Mouse (Mus musculus) adipocyte (in vitro differentiated cells): Measurements from ENCODE around the gene Rerg.
A peak's percentile ranks its signal among the peaks of the same experiment; 100 is the strongest.

Experiments used
- DNase-seq: peaks from one replicate; pipeline ENCODE4 v3.0.0-alpha.2; 2016; ENCODE audit warnings: low spot score

Gene Rerg

DNA sequence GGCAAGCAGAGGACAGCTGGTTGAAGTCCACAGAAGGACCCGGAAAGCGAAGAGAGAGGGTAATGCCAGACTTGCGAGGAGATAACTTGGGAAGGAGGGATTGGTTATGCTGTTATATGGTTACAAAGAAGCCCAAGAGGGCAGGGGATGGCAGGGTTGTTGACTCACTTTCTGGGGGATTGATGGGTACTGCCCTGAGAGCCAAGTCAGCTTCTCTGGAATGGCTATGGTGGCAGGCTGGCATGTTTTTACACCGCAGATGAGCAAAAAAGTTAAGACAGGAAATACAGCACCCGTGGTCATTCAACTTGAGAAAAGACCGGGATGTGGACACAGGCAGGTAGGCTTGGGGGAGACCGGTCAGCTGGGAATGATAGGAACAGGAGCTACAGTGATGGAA, 7.8 kb downstream of the Rerg start:
- DNase-seq = no peak

DNA sequence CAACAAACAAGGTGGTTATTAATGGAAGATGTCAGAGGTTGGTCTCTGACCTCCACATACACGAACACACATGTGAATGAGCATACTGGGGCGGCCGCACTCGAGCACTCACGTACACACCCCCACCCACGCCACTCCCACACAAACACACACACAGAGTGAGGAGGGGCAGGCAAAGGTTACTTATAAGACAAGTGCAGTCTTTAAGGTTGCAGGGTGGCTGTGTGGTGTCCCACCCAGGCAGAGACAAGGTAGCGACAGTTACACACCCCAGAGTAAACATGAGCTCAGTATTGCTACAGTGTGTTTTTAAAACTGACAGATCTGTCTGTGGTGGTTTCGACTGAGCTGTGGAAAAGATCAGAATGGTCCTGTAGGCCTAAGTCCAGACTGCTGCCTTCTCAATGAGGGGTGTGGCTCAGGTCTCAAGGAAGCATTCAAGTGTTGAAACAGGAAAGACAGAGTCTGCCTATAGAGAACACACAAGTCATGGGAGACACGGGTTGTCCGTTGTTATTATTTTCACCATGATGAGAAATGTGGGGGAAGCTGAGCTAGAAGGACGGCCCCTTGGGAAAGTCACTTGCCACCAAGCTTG, 8.7 kb downstream of the Rerg start:
- DNase-seq = no peak

DNA sequence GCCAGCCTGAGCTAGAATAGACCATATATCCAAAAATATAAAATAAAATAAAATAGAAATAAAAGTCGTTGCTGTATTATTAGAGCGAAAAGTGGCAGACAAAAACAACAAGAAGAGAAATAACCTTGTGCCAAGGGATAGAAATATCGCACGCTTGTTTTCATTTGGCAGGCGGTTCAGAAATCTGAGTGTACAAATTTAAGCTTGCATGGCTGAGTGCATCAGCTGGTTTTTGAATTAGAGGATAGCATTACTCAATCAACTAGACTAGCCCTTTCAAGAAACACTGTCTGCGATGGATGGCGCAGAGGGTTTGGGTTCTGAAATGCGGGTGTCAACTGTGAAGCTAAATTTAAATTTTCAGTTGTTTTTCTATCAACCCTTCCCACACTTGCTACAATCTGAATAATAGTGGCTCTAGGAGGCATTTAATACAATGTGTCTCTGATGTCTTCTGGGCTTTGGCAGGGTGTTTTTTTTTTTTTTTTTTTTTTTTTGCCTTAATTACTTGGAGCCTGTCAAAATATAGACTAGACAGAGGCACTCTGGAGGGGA, 10.8 kb downstream of the Rerg start:
- no peak for DNase-seq

DNA sequence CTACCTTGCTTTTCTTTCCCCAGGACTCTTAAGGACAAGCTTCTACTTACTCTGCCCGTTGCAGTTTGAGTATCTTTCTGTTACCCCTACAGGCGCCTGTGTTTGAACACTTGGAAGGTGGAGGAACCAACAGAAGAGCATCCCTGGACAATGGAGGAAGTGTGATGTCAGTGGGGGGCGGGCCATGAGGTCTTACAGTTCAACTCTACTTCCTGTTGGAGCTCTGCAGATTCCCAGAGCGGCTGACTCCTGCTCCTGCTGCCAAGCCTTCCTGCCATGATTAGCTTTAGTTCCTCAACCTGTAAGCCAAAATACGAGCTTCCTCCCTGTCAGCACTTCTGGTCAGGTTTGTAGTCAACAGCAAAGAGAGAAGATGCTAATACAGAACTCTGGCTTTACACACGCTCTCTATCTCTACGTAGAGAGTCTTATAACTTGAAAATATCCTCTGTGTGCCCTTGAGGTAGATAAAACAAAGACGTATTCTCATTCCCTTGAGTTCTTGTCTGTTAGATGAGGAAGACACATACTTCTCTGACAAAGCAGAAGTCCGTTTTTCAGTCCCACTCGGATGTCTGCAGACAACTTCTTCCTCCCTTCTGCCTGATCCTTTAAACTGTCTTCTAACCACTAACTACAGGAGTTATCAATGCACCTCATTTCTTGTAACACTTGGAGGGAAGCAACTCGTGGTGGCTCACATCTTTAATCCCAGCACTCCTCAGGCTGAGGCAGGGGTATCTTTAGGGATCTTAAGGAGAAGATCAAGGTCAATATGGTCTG, 13.7 kb downstream of the Rerg start:
- no peak for DNase-seq

DNA sequence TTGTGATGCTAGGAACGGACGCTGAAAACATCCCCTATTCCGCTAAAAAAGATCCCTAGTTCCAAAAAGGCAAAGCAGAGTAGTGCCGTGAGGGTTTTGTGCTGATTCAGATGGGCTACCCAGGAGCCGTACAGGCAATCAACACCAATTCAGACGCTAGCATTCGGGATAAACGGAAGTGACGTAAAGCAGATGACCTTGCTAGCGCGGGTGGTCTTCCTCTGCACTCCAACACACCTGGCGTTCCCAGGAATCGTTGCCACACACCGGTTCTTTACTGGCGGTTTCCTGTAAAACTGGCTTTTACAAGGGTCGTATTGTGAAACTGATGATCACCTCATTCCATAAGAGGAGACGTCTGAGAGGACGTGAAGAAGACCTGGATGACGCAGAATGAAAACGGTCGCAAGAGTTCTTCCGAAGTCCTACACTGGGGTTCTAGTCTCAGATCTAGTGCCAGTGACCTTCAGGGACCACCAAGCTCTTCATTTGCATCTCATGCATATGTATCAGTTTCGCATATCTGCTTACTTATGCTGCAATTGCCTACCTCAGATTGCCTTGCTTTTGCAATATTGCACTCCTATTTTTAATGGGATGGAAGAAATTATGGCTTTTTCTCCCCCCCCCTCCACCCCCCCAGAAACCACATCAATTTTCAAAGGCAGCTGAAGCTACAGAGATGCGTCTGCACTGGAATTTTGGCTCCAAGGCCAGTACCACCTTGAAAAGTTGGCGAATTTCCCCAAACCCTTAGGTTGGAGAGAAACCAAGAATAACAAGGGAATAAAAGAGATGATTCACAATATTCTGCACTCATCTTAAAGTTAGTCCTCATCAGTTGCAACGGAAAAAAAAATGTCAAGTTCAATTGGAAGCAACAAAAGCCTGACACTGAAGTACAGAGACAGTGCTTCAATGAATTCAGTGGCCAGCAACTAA, 14.8 kb downstream of the Rerg start:
- no peak for DNase-seq

DNA sequence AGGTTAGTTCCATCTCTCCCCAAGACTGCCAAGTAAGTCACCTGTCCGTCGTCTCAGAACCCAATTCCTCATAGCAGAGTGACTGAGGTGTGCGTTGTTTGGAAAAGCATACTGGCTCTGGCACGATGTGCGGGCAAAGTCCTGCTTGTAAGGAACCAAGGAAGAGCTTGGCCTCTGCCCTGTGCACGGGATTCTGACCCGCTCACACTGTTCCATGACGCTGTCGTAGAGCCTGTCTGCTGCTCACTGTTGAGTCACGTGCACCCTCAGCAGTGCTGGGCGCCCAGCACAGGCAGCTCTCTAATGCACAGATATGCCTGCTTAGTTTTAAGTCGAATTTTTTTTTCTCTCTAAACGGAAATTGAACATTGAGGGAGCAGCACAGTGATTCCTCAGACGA, 17.3 kb downstream of the Rerg start:
- no peak for DNase-seq

DNA sequence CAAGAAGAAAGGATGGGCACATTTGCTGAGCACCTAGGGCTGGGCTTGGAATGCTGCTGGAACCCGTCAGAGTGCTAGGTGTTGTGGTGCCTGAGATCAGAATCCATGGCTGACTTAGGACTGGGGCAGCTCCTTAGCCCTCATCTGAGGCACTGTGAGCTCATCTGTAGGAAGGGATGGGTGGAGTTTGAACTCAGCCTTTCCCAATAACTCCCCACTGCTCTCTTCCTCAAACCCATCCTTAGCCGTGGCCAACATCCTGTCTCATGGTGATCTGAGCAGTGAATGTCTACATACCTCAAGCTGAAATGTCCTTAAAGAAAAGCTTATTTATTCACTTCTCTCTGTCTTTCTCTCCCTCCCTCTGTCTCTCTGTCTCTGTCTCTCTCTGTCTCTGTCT, 19.3 kb downstream of the Rerg start:
- DNase-seq = no peak

DNA sequence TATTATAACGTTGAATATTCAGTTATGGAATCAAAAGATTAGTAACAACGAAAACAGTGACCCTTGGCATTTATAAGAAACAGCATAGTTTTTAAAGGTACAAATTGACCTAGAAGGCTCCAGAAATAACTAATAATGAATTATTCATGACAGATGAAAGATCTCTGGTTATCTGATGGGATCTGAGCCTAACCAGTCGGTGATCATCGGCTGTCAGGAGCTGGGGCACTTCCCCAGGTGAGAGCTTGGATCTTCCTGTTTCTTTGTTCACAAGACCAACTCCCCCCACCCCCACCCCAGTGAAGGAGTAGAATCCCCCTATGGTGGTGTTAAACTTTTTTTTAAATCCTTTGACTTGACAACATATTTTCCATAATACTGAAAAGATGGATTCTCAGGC, 20.5 kb downstream of the Rerg start:
- DNase-seq = no peak

DNA sequence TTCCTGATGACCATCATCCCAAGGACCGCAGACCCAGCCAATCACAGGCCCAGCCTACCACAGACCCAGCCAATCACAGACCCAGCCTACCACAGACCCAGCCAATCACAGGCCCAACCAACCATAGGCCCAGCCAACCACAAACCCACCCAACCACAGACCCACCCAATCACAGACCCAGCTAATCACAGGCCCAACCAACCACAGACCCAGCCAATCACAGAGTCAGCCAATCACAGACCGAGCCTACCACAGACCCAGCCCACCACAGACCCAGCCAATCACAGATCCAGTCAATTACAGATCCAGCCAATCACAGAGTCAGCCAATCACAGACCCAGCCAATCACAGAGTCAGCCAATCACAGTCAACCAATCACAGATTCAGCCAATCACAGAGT, 23.4 kb downstream of the Rerg start:
- DNase-seq = no peak

DNA sequence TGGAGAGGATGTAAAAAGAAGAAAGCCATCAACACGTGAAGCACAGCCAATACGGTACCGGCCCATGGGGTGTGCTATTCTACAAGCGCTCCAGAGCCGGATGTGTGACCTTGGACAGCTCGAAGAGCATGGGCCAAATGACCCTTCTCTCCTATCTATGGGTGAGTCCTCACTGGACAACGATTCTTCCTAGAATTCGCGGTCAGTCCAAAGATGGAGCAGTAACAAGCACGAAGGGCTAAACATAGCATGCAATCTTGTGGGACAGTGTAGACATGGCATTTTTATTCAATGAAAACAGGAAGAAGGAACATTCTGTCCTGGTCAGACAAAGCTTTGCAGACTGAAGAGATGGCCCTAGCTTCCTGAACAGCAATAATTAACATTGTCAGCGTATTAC, 24.7 kb downstream of the Rerg start:
- DNase-seq = no peak

DNA sequence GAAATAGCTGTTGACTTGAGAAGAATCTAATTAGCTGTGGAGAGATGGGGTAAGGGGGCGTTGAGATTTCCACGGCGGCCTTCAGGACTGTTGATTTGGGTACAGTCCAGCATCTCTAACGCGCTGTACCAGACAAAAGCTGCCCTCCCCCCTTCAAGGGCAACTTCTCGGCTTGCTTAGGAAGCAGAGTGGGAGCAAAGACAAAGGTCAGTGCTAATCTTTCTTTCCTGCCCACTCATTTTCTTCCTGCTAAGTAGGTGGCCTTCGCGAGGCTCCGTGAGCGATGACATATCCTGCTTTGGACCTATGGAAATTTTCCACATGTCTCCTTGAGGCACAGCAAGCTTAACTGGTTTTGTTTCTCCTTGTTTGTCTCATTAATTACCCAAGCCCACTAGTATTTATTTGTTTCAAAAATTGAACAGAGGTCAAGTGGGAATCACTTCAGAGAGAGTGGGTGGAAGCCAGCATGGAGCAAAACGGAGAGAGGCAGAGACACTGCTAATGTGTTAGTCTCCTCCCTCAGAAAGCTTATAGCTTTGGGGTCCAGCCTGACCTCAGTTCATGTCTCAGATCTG, 25.2 kb downstream of the Rerg start:
- DNase-seq = no peak

DNA sequence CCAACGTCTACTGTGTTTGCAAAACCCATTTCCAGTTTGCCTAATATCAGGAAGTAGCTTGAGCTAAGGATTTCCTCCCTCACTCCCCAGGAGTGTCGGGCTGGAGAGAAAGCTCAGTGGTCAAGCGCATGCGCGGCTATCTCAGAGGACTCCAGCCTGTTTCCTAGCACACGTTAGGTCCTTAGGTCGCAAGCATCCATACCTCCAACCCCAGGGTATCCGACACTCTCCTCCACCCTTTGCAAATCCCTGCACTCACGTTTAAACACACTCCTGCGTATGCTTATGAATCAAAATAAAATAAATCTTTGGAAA, 25.8 kb downstream of the Rerg start:
- no peak for DNase-seq

DNA sequence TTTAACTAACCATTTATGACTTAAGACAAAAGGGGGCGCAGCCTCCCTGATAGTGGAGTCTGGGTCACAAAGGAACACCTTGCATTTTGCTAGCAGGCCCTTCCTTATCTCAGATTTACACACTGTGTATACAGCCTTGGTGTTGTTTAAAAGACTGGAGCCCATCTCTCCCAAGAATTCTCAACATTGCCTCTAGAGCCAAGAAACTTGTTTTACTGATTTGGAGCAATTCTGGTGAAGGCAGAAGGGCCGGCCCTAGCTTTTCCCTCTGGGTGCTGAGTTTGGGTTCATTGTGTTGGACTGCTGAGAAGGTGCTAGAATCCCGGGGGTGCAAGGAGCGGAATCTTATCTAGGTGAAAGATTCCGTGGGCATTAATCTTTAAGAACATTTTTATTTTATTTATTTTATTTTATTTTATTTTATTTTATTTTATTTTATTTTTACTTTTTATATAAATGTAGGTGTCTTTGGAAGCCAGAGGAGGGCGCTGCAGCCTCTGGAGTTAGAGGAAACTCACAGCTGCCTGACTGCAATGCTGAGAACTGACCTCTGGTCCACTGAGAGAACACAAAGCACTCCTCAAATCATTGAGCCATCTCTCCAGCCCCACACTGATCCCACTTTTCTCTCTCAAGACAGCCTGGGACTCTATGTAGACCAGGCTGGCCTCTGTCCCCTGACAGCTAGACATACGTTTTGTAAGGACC, 26.3 kb downstream of the Rerg start:
- no peak for DNase-seq

DNA sequence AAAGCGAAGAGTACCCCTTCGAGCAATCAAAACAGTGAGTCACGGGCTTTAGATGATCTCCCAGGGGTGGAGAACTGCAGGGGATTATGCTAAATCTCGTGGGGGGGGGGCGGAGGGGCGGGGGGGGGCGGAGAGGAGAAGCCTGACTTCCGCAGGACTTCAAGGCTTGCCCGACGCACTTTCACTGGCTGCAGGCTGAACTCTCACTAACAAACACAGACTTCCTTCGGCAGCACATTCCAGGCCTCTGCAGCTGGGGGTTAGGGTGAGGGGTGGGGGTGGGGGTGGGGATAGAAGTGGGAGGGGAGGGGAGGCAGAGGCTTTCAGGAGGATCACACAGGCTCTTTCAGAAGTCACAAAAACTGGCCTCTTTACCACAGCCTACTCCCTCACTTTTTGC, 27.5 kb downstream of the Rerg start:
- no peak for DNase-seq

DNA sequence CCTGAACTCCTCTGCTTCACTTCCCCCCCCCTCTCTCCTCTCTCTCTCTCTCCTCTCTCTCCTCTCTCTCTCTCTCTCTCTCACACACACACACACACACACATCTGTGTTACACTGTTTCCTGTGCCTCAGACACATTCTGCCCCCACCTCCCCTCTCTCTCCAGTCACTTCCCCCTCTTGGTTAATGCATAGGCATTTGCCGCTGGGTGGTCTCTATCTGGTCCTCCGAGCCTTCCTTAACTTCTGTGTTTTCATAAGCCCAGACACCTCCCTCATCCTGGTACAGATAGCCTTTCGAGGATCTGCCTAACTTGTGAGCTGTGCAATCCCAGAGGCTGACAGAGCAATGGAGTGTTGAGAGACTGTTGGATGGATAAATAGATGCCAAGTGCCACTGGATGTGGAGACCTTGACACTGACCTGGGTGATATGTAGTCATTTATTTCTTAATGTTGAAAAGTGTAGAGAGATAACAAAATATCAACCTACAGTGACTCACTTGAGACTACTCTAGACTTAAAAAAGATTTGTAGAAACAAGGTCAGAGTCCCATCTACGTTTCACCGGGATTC, 29.0 kb downstream of the Rerg start:
- no peak for DNase-seq

DNA sequence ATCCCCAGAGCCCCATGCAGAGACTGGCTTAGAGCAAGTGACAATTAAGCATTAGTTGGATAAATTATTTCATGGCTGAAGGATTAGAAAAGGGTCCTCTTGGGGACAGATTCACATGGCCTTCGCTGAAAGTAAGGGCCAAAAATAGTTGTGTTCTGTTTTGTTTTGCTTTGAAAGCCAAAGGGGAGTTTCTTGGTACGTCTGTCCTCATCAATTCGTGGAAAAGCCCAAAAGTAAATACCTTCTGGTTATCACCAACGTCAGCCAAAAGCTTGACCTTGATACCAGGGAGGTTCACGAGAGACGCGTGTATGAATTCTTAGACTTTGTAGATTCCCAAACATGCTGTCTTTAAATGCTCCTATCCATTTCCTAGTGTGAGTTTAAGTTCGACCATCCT, 31.5 kb downstream of the Rerg start:
- no peak for DNase-seq

DNA sequence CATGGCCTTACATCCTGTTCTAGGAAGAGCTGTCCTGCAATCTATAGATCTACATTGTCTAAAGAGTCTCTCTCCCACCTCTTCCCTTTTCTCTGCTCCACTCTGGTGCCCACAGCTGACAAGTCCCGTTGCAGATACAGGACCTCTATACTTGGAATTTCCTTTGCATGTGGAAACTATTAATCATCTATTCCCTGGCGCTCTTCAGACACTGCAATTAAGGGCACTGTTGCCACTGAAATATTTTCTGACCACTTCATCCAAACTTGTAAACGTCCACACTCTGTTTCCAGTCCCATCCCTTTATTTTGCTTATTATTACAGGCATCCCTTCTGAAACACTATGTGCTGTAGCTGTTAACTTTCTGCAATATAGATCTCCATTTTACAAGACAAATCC, 31.9 kb downstream of the Rerg start:
- no peak for DNase-seq

DNA sequence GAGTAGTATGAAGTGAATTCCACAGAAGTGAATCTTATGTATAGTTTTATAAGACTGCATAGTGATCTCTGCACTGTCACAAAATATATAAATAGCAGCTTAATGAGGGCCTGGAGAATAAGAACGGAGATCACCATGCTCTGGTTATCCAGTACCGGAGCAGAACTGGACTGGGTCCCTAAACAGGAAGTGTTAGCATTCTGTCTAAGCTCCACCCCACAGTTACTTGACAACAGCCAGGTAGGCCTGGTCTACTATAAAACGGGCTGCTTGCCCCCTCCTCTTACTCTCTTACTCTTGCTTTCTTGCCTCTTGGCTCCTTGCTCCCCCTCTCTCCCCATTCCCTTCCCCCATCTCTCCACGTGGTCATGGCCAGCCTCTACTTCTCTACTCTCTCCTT, 33.9 kb downstream of the Rerg start:
- DNase-seq = no peak

DNA sequence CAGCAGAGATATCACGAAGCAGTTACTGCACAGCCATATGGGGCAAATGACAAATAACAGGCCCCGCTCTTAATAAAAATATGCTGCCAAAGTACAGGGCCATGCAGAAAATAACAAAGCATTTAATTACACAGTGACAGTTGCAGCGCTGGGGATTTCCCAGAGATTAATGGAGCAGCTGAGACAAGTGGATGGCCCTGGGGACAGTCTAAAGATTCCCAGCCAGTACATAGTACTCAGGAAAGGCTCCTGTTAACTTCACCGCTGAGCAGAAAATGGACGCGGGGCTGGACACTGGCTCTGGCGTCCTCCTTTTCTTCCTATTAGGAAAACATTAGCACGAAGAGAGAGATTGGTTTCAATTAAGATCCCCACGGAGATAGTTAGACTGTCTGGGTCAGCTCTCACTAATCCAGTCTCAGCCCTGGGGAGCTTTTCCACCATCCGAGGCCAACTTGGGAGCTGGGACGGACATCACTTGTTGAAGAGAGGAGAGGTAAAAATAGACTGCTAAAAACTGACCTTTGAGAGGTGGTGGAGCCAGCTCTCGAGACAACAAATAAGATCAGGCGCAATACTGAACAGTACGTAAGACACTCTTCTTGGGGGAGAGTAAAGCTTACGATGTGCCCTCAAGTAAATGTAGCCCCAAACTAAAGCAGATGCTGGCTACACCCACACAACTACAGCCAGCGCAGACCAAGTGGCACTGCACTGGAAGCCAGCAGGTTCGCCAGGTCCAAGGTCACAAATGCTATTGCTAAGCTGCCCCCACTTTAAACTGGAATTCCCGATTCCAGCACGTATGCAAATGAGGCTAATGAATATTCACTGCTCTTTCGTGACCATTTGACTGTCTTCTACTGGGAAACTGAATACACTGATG, 34.5 kb downstream of the Rerg start:
- DNase-seq = peak; percentile 37

DNA sequence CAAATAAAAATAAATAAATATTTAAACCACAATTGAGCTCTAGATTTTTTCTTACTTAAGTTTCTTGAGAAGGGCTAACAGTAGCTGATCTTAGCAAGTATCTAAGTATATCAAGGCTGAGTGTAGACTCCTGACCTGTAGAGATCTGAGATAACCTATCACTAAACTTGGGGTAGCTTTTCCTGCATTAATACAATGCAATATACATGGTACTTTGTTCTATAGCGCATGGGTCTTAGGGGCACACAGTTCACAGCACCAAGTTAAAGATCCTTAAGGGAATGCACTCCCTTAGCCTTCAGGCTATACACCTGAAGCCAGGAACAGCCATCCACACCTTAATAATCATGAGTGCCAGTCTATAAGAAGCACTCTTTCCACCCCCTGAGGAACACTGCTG, 38.5 kb downstream of the Rerg start:
- DNase-seq = no peak
